Mouse (Mus musculus) G1E (cell line): ENCODE results near the gene Ngly1.

Experiments used
- CTCF ChIP-seq: IDR thresholded peaks from 2 replicates; pipeline ENCODE4 v1.5.1; 2012; ENCODE audit warnings: low read depth, low read length, inconsistent platforms, mixed read lengths
- GATA1 ChIP-seq: IDR thresholded peaks from 2 replicates; pipeline ENCODE4 v1.6.1; 2012; ENCODE audit warnings: borderline replicate concordance, low read length, inconsistent platforms, mixed read lengths
- TAL1 ChIP-seq: conservative IDR thresholded peaks from 2 replicates; pipeline ENCODE4 v1.6.1; 2012; ENCODE audit warnings: low read depth, low read length, inconsistent platforms, mixed read lengths

DNA sequence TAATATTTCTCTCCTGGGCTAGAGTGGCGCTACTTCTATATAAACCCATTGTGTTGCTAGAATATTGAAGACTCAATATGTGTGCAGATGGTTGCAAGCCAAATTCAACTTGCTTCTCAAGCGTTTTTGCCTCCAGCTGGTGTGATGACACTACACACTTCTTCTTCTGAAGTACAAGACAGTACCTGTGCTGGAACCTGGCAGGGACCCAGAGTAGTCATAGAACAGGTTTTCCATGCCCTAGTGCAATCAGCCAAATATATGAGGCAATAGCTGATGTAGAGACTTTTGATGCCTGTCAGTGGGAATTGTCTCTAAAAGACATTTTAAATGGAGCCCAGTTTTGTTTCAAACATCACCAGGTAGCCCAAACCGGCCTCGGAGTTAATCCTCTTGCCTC is 75.3 kb downstream of the Ngly1 start:
- TF ChIP-seq GATA1 = no peak
- TF ChIP-seq CTCF = no peak
- no peak for TF ChIP-seq TAL1
